Mouse (Mus musculus): ENCODE data around the gene Mthfd1. TPM values are rescaled to one million over a fixed set of nuclear protein-coding genes. Genes with fewer than 3 reads are reported as not detected.

Gene Mthfd1
- polyA plus RNA-seq, 1 experiment from 2014 or later: 41.3 TPM

GRCm38 (mm10) chr12:76311951-76312350, 56.9 kb downstream of the Mthfd1 start:
- Histone ChIP-seq H3K27me3 (replicated peaks; ENCODE audit: control insufficient read depth, insufficient read depth, low read length) (no peaks in the 10 kb centered on the region), H3K9ac (ENCODE audit: low read length) (no peak overlapping the region), H3K4me3 (ENCODE audit: low read depth, low read length) (no peak overlapping the region), H3K9me3 (replicated peaks; ENCODE audit: control insufficient read depth, low read length) (no peaks in the 10 kb centered on the region), H3K4me2 (ENCODE audit: low read length) (no peak overlapping the region), H3K36me3 (ENCODE audit: control insufficient read depth, insufficient read depth, low read length) (peaks cover 47% of the 10 kb centered on the region), H3K27ac (ENCODE audit: low read depth, low read length) (no peak overlapping the region), H3K4me1 (ENCODE audit: control insufficient read depth, insufficient read depth, low read length) (peaks cover 1% of the 10 kb centered on the region; the same call in 1 of the 2 replicates)
- ATAC-seq (no peak), DNase-seq (ENCODE audit: low spot score) (no peak)
- WGBS: 91% methylated on average over 8 of the region's 8 CpGs

DNA sequence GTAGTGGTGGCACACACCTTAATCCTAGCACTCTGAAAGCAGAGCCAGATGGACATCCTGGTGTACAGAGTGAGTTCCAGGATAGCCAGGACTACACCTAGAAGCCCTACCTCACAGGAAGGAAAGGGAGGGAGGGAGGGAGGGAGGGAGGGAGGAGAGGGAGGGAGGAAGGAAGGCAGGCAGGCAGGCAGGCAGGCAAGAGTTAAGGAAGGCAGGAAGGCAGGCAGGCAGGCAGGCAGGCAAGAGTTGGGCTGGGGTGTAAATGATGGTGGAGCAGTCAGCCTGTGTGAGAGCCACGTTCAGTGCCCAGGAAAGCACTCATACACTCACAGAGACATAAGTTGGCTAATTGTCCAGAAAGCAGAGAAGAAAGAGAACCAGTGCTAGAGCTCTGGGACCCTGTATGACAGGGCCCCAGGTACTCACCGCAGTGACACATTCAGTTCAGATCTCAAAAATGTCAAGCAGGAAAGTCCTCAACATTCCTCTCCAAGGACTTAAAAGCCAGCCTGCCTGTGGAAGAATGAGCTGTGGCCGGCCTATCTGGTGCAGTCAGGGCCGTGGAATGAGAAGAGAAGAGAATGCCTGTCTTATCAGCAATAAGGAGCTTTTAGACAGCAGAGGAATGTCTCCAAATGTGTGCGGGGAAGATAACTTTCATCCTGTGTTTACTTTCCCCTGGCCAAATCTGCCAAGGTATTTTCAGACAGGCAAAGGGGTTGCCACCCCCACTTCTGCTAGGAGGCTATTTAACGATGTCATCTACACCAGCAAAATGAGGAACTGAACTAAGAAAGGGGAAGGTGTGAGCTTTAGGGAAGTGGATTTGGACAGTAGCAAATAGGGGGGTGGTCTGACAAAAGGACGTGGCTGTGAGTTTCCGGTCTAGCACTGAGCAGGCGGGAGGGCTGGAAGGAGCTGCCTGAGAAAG, 63.4 kb downstream of the Mthfd1 start:
- no peak overlapping the region for H3K4me3 ChIP-seq (ENCODE audit: low read depth, low read length)
- H3K4me2 ChIP-seq (ENCODE audit: low read length): no peak overlapping the region
- peaks cover 38% of the 10 kb centered on the region for H3K36me3 ChIP-seq (ENCODE audit: control insufficient read depth, insufficient read depth, low read length)
- WGBS: 75% methylated on average over 9 of the region's 9 CpGs
- H3K27ac ChIP-seq (ENCODE audit: low read depth, low read length): no peak overlapping the region
- H3K4me1 ChIP-seq (ENCODE audit: control insufficient read depth, insufficient read depth, low read length): no peaks in the 10 kb centered on the region
- DNase-seq (ENCODE audit: low spot score) (no peak), ATAC-seq (no peak)
- H3K27me3 ChIP-seq (replicated peaks; ENCODE audit: control insufficient read depth, insufficient read depth, low read length): no peaks in the 10 kb centered on the region
- no peak overlapping the region for H3K9ac ChIP-seq (ENCODE audit: low read length)
- no peaks in the 10 kb centered on the region for H3K9me3 ChIP-seq (replicated peaks; ENCODE audit: control insufficient read depth, low read length)

DNA sequence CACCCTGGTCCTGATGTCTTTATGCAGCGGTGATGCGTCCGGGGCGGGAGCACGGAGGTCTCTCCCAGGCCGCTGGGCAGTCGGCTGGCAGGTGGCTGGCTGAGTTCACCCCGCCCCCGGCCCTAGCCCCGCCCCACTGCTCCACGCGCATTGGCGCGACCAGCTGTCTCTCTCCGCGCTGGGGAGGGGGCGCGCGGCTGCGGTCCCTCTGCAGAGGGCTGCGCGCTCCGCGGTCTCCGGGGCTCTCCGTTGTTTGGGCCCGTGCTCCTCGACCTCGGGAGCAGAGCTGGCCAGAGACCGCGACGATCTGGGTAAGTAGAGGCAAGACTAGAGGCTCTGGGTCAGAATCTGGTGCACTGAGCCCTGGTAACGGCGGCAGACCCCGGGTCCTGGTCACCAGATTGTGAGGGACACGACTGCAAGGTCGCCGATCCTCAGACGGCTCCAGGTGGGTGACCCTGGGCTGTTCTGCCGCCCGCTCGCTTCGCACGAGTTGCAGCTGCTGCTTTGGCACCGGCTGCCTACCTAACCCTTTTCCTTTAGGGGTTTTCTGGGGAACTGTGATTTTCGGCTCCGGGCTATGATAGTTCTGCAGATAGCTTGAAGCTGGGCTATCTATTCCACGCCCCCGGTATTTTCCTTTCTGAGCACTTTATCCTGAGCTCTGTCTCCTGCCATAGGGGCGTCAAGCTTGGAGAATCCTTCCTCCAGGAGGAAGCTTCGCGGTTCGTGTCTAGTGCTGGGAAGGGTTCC, 69.8 kb downstream of the Mthfd1 start, which contains the start of gene Akap5:
Gene Akap5 (plus strand): TSS at position 213 of the 753 bp plus-strand sequence.
- 2% methylated on average over 51 of the region's 53 CpGs for WGBS
- no peaks in the 10 kb centered on the region for H3K27me3 ChIP-seq (replicated peaks; ENCODE audit: control insufficient read depth, insufficient read depth, low read length)

DNA sequence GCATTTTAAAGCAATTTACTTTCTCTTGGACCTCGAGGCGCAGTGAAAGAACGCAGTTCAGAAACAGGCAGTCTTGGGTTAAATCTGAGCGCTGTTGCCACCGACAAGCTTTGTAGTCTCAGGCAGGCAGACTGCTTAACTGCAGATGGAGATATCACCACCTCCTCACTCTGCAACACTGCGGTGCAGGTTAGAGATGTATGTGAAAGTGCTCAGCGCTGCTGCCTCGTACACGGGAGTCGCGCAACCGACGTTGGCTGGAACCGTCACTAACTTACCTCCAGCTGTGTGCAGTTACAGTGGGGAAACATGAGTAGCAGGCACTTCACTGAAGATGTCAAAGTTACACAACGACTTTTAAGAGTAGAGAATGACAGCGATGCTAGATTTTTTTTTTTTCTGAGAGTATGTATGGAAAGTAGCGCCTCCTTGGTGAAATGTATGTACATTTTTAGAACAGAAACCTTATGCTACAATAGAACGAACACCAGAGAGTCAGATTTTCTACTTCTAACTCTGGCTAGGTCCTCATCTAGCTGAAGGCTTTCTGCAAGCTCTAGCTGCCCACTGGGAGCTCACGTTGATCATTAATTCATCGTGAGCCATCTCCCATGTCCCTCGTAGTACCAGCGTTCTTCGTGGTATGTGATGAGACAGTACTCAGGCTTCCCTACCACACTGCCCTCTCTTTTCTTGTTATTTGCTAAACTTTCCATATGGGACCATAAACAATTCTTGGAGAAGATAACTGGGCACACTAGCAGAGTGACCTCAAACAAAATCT, 71.5 kb downstream of the Mthfd1 start:
- H3K27ac ChIP-seq (ENCODE audit: low read depth, low read length): no peak overlapping the region
- H3K36me3 ChIP-seq (ENCODE audit: control insufficient read depth, insufficient read depth, low read length): peaks cover 15% of the 10 kb centered on the region
- no peaks in the 10 kb centered on the region for H3K4me1 ChIP-seq (ENCODE audit: control insufficient read depth, insufficient read depth, low read length)
- no peak overlapping the region for H3K4me2 ChIP-seq (ENCODE audit: low read length)
- no peak for DNase-seq (ENCODE audit: low spot score)
- H3K9ac ChIP-seq (ENCODE audit: low read length): no peak overlapping the region
- H3K27me3 ChIP-seq (replicated peaks; ENCODE audit: control insufficient read depth, insufficient read depth, low read length): no peaks in the 10 kb centered on the region
- H3K4me3 ChIP-seq (ENCODE audit: low read depth, low read length): no peak overlapping the region
- 90% methylated on average over 23 of the region's 23 CpGs for WGBS
- ATAC-seq: no peak
- no peaks in the 10 kb centered on the region for H3K9me3 ChIP-seq (replicated peaks; ENCODE audit: control insufficient read depth, low read length)

More for the DNA sequence above, 69.8 kb downstream of the Mthfd1 start, which contains the start of gene Akap5:
- H3K36me3 ChIP-seq (ENCODE audit: control insufficient read depth, insufficient read depth, low read length): peaks cover 21% of the 10 kb centered on the region
- H3K9ac ChIP-seq (ENCODE audit: low read length): peak within 1 kb of the TSS; percentile 83
- H3K4me2 ChIP-seq (ENCODE audit: low read length): peak within 1 kb of the TSS; percentile 87
- ATAC-seq: peak; percentile 99
- DNase-seq (ENCODE audit: low spot score): peak; percentile 83
- H3K27ac ChIP-seq (ENCODE audit: low read depth, low read length): peak within 1 kb of the TSS; percentile 11; the same call in 1 of the 2 replicates
- H3K4me3 ChIP-seq (ENCODE audit: low read depth, low read length): peak within 1 kb of the TSS; percentile 62
- H3K9me3 ChIP-seq (replicated peaks; ENCODE audit: control insufficient read depth, low read length): no peaks in the 10 kb centered on the region
- H3K4me1 ChIP-seq (ENCODE audit: control insufficient read depth, insufficient read depth, low read length): no peaks in the 10 kb centered on the region

DNA sequence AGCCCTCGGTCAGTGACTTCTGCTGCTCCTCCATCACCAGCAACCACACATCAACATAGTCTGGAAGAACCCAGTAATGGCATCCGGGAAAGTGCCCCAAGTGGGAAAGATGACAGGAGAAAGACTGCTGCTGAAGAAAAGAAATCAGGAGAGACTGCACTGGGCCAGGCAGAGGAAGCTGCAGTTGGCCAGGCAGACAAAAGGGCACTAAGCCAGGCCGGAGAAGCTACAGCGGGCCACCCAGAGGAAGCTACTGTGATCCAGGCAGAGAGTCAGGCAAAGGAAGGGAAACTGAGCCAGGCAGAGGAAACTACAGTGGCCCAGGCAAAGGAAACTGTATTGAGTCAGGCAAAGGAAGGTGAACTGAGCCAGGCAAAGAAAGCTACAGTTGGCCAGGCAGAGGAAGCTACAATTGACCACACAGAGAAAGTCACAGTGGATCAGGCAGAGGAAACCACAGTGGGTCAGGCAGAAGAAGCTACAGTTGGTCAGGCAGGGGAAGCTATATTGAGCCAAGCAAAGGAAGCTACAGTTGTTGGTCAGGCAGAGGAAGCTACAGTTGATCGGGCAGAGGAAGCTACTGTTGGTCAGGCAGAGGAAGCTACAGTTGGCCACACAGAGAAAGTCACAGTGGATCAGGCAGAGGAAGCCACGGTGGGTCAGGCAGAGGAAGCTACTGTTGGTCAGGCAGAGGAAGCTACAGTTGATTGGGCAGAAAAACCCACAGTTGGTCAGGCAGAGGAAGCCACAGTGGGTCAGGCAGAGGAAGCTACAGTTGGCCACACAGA, 73.7 kb downstream of the Mthfd1 start:
- no peak overlapping the region for H3K9ac ChIP-seq (ENCODE audit: low read length)
- H3K4me1 ChIP-seq (ENCODE audit: control insufficient read depth, insufficient read depth, low read length): no peaks in the 10 kb centered on the region
- H3K9me3 ChIP-seq (replicated peaks; ENCODE audit: control insufficient read depth, low read length): no peaks in the 10 kb centered on the region
- ATAC-seq: no peak
- no peak overlapping the region for H3K27ac ChIP-seq (ENCODE audit: low read depth, low read length)
- 88% methylated on average over 6 of the region's 6 CpGs for WGBS
- peaks cover 13% of the 10 kb centered on the region; the same call in 1 of the 2 replicates for H3K36me3 ChIP-seq (ENCODE audit: control insufficient read depth, insufficient read depth, low read length)
- no peak overlapping the region for H3K4me3 ChIP-seq (ENCODE audit: low read depth, low read length)
- DNase-seq (ENCODE audit: low spot score): no peak
- H3K4me2 ChIP-seq (ENCODE audit: low read length): no peak overlapping the region
- H3K27me3 ChIP-seq (replicated peaks; ENCODE audit: control insufficient read depth, insufficient read depth, low read length): no peaks in the 10 kb centered on the region

- DNase-seq (ENCODE audit: low spot score): no peak
- H3K27ac ChIP-seq (ENCODE audit: low read depth, low read length): no peak overlapping the region
- H3K9me3 ChIP-seq (replicated peaks; ENCODE audit: control insufficient read depth, low read length): no peaks in the 10 kb centered on the region
- peaks cover 6% of the 10 kb centered on the region; the same call in 1 of the 2 replicates for H3K36me3 ChIP-seq (ENCODE audit: control insufficient read depth, insufficient read depth, low read length)
- H3K9ac ChIP-seq (ENCODE audit: low read length): no peak overlapping the region
- ATAC-seq: no peak
- no peaks in the 10 kb centered on the region for H3K27me3 ChIP-seq (replicated peaks; ENCODE audit: control insufficient read depth, insufficient read depth, low read length)
- H3K4me2 ChIP-seq (ENCODE audit: low read length): no peak overlapping the region
- no peak overlapping the region for H3K4me3 ChIP-seq (ENCODE audit: low read depth, low read length)
- 95% methylated on average over 5 of the region's 5 CpGs for WGBS
- no peaks in the 10 kb centered on the region for H3K4me1 ChIP-seq (ENCODE audit: control insufficient read depth, insufficient read depth, low read length)
Measured at GRCm38 (mm10) chr12:76333688-76334087, 78.6 kb downstream of the Mthfd1 start.

DNA sequence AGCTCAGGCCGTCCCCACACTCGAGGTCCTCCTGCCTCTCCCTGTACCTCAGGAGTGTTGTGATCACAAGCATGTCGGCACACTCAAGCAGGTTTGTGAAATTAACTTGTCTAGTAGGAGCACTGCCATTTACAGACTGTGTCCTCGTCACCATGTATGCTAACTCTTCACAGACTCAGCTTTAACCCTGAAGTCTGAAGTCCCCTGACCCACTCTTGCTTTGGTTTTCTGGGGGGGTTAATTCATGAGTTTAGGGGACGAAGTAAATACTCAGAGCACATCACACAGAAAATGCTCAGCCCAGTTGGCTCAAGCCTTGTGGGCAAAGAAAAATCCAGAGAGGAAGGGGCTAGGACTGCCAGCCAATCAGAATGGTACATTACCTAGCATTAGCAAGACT, 80.5 kb downstream of the Mthfd1 start:
- ATAC-seq: no peak

More for the DNA sequence above, 80.5 kb downstream of the Mthfd1 start:
- Histone ChIP-seq H3K36me3 (ENCODE audit: control insufficient read depth, insufficient read depth, low read length) (peaks cover 5% of the 10 kb centered on the region; the same call in 1 of the 2 replicates), H3K27ac (ENCODE audit: low read depth, low read length) (no peak overlapping the region), H3K9ac (ENCODE audit: low read length) (no peak overlapping the region), H3K4me2 (ENCODE audit: low read length) (no peak overlapping the region), H3K4me1 (ENCODE audit: control insufficient read depth, insufficient read depth, low read length) (no peaks in the 10 kb centered on the region), H3K4me3 (ENCODE audit: low read depth, low read length) (no peak overlapping the region), H3K9me3 (replicated peaks; ENCODE audit: control insufficient read depth, low read length) (no peaks in the 10 kb centered on the region), H3K27me3 (replicated peaks; ENCODE audit: control insufficient read depth, insufficient read depth, low read length) (no peaks in the 10 kb centered on the region)
- 89% methylated on average over 5 of the region's 5 CpGs for WGBS
- no peak for DNase-seq (ENCODE audit: low spot score)

Measured in forebrain, embryonic 14.5 days (tissue).